Mouse (Mus musculus): ENCODE data around the gene Znrd1as. TPM values are rescaled to one million over a fixed set of nuclear protein-coding genes. Genes with fewer than 3 reads are reported as not detected.

Gene Znrd1as
- polyA plus RNA-seq, 1 experiment = 1.4 TPM

- peak; percentile 32 for DNase-seq
- Histone ChIP-seq H3K4me1 (ENCODE audit: control insufficient read depth, insufficient read depth, low read length) (no peaks in the 10 kb centered on the region; the same call in 1 of the 2 replicates), H3K4me3 (replicated peaks; ENCODE audit: extremely low read depth, low read depth, low read length) (peak overlapping the region; percentile 49)
- WGBS = 8% methylated on average over 62 of the region's 62 CpGs
- TF ChIP-seq POLR2A (IDR thresholded peaks at IDR 0.05; ENCODE audit: borderline replicate concordance, extremely low read depth, low read depth, low read length) (peak; percentile 11; the same call in 1 of the 2 replicates), CTCF (IDR thresholded peaks at IDR 0.05; ENCODE audit: insufficient read depth, low read length) (no peak)
These were observed 11.2 kb upstream of the Znrd1as start for GRCm38 (mm10) chr17:36947051-36947819.

DNA sequence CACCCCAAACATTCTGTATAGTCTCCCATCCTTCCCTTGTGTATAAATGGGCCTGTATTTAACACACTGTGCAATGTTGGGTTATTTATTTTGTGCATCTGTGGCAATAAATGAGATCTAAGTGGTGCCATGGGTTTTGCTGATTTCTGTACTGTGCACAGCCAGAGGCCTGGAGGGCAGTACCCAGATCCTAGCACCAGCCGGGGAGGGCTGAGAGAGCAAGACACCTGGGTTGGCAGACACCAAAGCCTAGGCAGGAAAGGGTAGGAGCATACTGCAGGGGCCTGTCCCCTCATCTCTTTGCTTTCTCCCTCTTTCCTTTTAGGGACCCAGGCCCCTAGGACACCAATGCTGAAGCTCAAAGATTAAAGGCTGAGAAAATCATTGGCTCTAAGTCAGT, 10.1 kb upstream of the Znrd1as start:
- TF ChIP-seq CTCF (IDR thresholded peaks at IDR 0.05; ENCODE audit: insufficient read depth, low read length) (no peak), POLR2A (IDR thresholded peaks at IDR 0.05; ENCODE audit: borderline replicate concordance, extremely low read depth, low read depth, low read length) (peak; percentile 26; the same call in 1 of the 2 replicates)
- DNase-seq = no peak
- no peaks in the 10 kb centered on the region; the same call in 1 of the 2 replicates for H3K4me1 ChIP-seq (ENCODE audit: control insufficient read depth, insufficient read depth, low read length)
- H3K4me3 ChIP-seq (replicated peaks; ENCODE audit: extremely low read depth, low read depth, low read length) = no peak overlapping the region
- 89% methylated on average over 1 of the region's 1 CpGs for WGBS

DNA sequence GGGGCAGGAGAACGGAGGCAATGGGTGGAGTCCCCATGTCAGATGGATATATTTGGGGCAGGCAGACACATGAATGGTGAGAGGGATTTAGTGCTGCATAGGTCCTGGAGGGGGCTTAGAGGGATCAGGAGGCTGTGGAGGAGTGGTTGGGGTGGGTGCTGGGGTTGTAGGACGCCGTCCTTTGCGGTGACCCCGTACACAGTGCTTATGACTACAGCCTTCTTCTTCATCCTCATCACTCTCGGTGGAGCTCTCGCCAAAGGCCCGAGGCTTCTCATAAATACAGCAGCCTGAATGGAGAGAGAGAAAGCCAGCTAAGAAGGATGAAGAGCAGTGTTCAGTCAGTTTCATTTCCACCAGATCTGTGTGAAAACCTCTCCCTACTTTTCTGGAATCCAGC, 9.1 kb upstream of the Znrd1as start:
- Histone ChIP-seq H3K4me3 (replicated peaks; ENCODE audit: extremely low read depth, low read depth, low read length) (no peak overlapping the region), H3K4me1 (ENCODE audit: control insufficient read depth, insufficient read depth, low read length) (no peaks in the 10 kb centered on the region; the same call in 1 of the 2 replicates)
- TF ChIP-seq CTCF (IDR thresholded peaks at IDR 0.05; ENCODE audit: insufficient read depth, low read length) (no peak), POLR2A (IDR thresholded peaks at IDR 0.05; ENCODE audit: borderline replicate concordance, extremely low read depth, low read depth, low read length) (no peak)
- WGBS = 91% methylated on average over 8 of the region's 8 CpGs
- no peak for DNase-seq

DNA sequence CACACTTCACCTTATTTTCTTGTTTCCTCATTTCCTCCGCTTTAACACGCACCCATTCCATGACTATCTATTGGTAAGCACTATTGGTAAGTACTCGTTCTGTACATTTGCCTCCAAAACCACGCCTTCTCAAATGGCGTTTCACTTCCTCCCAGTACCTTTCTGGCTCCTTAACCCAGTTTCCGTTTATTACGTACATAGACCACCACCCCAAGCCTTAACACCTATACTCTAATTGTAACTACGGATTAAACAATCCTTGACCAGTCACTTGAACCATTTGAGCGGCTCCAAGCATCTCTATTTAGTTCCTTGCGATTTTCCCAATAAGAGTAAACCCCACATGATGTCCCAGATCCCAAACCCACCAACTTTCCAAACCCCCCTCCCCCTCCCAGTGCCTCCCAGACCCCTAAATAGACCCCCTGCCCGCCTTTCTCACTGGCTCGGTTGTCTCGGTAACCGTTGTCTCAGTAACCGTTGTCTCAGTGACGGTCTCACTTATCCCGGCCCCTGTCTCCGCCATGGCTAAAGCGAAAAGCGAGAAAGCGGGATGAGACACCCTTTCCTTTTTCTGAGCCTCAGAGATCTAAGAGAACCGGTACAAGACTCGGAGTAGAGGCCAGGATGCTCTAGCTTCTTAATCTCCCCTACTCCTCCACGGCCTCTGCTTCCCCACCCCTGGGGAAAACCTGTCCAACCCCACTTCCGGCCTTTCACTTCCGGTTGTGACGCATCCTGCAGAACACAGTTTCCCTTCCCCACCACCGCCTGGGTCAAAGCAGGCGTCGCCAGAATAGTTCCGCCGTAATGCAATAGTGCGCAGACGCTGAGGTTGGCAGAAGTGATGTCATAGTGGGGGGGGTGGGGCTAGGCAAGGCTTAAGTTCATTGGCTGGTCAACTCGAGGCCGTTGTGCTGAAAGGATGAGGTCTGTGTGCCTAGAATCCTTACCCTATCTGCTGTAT, 7.1 kb upstream of the Znrd1as start, which contains the start of gene Ppp1r11:
Gene Ppp1r11 (minus strand): TSS at position 761 of the 967 bp plus-strand sequence.
- no peaks in the 10 kb centered on the region; the same call in 1 of the 2 replicates for H3K4me1 ChIP-seq (ENCODE audit: control insufficient read depth, insufficient read depth, low read length)
- DNase-seq = peak; percentile 94
- H3K4me3 ChIP-seq (replicated peaks; ENCODE audit: extremely low read depth, low read depth, low read length) = peak within 1 kb of the TSS; percentile 89
- 2% methylated on average over 36 of the region's 36 CpGs for WGBS
- peak; percentile 86 for TF ChIP-seq POLR2A (IDR thresholded peaks at IDR 0.05; ENCODE audit: borderline replicate concordance, extremely low read depth, low read depth, low read length)
- TF ChIP-seq CTCF (IDR thresholded peaks at IDR 0.05; ENCODE audit: insufficient read depth, low read length) = no peak

DNA sequence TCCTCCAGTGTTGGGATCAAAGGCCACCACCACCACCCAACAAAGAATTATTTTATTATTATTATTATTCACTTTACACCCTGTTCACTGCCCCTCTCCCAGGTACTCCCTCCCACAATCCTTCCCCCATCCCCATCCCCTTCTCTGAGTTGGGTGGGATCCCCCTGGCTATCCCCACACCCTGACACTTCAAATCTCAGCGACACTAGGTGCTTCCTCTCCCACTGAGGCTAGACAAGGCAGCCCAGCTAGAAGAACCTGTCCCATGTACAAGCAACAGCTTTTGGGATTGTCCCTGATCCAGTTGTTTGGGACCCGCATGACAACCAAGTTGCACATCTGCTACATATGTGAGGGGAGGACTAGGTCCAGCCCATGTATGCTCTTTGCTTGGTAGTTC, 5.8 kb upstream of the Znrd1as start:
- DNase-seq = no peak
- TF ChIP-seq POLR2A (IDR thresholded peaks at IDR 0.05; ENCODE audit: borderline replicate concordance, extremely low read depth, low read depth, low read length) = no peak
- TF ChIP-seq CTCF (IDR thresholded peaks at IDR 0.05; ENCODE audit: insufficient read depth, low read length) = no peak
- WGBS = 95% methylated on average over 2 of the region's 2 CpGs
- peaks cover 3% of the 10 kb centered on the region for H3K4me1 ChIP-seq (ENCODE audit: control insufficient read depth, insufficient read depth, low read length)
- H3K4me3 ChIP-seq (replicated peaks; ENCODE audit: extremely low read depth, low read depth, low read length) = no peak overlapping the region

DNA sequence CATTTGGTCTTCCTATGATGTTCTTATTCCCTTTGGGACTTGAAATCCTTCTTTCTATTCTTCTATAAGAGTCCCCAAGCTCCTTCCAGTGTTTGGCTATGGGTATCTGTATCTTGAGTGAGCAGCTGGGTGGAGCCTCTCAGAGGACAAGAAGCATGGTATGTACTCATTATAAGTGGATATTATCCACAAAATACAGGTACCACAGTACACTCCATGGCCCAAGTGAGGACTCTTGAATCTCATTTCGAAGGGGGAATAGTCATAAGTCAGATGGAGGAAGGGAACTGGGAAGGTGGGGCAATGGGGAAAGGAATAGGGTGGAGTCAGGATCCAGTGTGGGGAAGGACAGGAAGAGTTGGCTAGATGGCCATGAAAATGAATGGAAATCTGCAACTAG, 5.3 kb upstream of the Znrd1as start:
- WGBS = 70% methylated on average over 1 of the region's 1 CpGs
- no peak for TF ChIP-seq CTCF (IDR thresholded peaks at IDR 0.05; ENCODE audit: insufficient read depth, low read length)
- no peak for TF ChIP-seq POLR2A (IDR thresholded peaks at IDR 0.05; ENCODE audit: borderline replicate concordance, extremely low read depth, low read depth, low read length)
- no peak overlapping the region for H3K4me3 ChIP-seq (replicated peaks; ENCODE audit: extremely low read depth, low read depth, low read length)
- DNase-seq = no peak
- peaks cover 4% of the 10 kb centered on the region for H3K4me1 ChIP-seq (ENCODE audit: control insufficient read depth, insufficient read depth, low read length)

- 11% methylated on average over 12 of the region's 12 CpGs for WGBS
- DNase-seq = no peak
- TF ChIP-seq CTCF (IDR thresholded peaks at IDR 0.05; ENCODE audit: insufficient read depth, low read length) (no peak), POLR2A (IDR thresholded peaks at IDR 0.05; ENCODE audit: borderline replicate concordance, extremely low read depth, low read depth, low read length) (no peak)
- peaks cover 6% of the 10 kb centered on the region for H3K4me1 ChIP-seq (ENCODE audit: control insufficient read depth, insufficient read depth, low read length)
- peak overlapping the region; percentile 88 for H3K4me3 ChIP-seq (replicated peaks; ENCODE audit: extremely low read depth, low read depth, low read length)
These were observed 492 bp downstream of the Znrd1as start for GRCm38 (mm10) chr17:36958884-36959283.

DNA sequence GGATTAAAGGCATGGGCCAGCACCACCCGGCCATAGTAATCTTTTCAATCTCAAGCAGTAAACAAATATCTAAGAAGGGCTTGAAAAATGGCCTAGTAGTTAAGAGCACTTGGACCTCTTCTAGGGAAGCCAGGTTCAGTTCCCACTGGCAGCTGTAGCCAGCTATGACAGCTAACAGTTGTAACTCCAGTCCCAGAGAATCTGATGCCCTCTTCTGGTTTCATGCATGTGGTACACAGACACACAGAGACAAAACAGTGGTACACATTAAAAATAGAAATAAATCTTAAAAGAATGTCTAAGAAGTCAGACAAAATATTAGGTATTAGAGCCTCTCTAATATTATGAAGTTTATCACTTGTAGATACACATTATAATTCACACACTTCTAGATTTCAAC, 2.7 kb downstream of the Znrd1as start:
- TF ChIP-seq CTCF (IDR thresholded peaks at IDR 0.05; ENCODE audit: insufficient read depth, low read length) (no peak), POLR2A (IDR thresholded peaks at IDR 0.05; ENCODE audit: borderline replicate concordance, extremely low read depth, low read depth, low read length) (no peak)
- WGBS = 54% methylated on average over 1 of the region's 1 CpGs
- no peak for DNase-seq
- H3K4me3 ChIP-seq (replicated peaks; ENCODE audit: extremely low read depth, low read depth, low read length) = no peak overlapping the region
- peaks cover 6% of the 10 kb centered on the region for H3K4me1 ChIP-seq (ENCODE audit: control insufficient read depth, insufficient read depth, low read length)

GRCm38 (mm10) chr17:36966875-36967274, 8.5 kb downstream of the Znrd1as start:
- Histone ChIP-seq H3K4me3 (replicated peaks; ENCODE audit: extremely low read depth, low read depth, low read length) (no peak overlapping the region), H3K4me1 (ENCODE audit: control insufficient read depth, insufficient read depth, low read length) (no peaks in the 10 kb centered on the region)
- DNase-seq = no peak
- TF ChIP-seq POLR2A (IDR thresholded peaks at IDR 0.05; ENCODE audit: borderline replicate concordance, extremely low read depth, low read depth, low read length) (no peak), CTCF (IDR thresholded peaks at IDR 0.05; ENCODE audit: insufficient read depth, low read length) (no peak)
- WGBS = 73% methylated on average over 1 of the region's 1 CpGs
